Mouse (Mus musculus) monocyte, adult 2 months (primary cell): ENCODE data around the gene Icmt.

Experiments used
- DNase-seq, 2 experiments: peaks; one replicate each; pipeline ENCODE4 v3.0.0; 2022; ENCODE audit warnings: low spot score in 2 of 2, low read depth in 1 of 2

Gene Icmt

DNA sequence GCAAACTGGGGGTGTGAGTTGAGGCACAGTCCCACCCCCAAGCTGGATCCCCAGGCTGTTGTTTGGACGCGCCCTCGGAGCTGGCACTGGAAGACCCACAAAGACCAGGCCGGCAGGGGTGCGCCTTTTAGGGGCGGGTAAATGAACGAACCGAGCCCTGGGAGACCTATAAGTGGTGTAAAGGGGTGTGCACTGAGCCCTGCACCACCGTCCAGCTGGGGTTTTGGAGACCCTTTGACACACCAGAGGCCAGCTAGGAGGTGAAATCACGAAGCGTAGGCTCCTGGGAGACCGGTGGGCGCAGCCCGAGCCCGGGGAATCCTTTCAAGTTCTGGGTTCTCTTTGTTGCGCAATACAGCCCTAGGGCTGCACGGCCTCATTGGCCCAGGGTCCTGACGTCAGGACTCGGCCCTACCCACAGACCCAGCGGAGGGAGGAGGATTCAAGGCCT, 22.3 kb upstream of the Icmt start:
- DNase-seq: no peak

DNA sequence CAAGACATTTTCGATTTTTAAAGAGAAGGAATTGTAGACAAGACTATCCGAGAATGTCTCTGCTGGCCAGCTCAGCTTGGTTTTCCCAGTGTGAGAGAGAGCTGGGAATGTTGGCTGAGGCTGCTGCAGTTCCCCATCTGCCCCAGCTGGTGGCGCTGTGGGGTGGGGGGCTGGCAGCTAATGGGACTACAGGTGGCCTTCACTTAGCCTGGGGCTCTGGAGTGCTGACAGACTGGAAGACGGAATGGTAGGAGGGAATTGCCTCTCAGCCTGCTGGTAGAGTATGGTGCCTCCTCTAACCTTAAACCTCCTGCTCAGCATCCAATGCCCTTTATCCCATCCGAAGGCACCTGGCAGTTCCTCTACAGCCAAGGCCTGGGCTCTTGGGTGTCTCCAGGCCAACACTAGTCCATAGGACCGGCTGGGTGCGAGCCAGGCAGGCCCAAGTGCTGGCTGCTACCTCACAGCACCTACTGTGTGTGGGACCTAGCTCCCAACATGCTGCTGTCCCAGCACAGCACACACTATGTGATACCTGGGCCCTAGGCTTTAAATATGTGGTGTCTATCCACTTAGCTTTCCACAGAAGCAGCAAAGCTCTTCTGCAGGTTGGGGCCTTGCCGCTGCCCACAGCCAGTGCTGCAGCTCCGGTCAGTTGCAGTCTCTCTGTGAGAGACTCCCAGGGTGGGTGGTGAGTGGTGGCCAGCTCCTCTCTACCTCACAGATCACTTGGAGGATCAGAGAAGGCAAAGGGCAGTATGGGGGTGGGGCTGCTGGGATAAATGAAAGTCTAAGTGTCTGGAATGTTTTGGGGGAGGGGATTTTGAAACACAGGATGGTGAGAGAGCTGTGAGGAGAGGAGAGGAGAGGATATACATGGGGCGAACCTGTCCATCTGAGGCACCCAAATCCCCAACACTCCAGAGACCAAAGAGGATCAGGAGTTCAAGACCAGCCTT, 20.4 kb upstream of the Icmt start:
- DNase-seq: no peak

DNA sequence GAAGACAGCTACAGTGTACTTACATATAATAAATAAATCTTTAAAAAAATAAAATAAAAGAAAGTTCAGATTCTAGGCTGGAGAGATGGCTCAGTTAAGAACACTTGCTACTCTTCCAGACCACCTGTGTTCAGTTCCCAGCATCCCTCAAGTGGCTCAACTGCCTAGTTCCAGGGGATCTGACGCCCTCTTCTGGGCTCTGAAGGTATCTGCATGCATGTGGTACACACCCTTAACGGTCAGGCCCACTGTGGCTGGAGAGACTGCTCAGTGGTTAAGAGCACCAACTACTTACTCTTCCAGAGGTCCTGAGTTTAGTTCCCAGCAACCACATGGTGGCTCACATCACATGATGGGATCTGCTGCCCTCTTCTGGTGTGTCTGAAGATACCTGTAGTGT, 19.1 kb upstream of the Icmt start:
- DNase-seq: no peak

DNA sequence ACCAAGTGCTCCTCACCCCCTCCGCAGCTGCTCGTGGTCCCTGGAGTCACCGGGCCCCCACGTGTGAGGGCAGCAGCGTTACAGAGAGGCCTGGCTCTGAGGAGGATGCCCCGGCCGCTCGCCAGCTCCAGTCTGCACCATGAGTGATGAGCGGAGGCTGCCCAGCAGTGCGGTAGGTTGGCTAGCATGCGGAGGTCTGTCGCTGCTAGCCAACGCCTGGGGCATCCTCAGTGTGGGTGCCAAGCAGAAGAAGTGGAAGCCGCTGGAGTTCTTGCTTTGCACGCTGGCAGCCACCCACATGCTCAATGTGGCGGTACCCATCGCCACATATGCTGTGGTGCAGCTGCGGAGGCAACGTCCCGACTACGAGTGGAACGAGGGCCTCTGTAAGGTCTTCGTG, 18.0 kb upstream of the Icmt start:
- DNase-seq: no peak

DNA sequence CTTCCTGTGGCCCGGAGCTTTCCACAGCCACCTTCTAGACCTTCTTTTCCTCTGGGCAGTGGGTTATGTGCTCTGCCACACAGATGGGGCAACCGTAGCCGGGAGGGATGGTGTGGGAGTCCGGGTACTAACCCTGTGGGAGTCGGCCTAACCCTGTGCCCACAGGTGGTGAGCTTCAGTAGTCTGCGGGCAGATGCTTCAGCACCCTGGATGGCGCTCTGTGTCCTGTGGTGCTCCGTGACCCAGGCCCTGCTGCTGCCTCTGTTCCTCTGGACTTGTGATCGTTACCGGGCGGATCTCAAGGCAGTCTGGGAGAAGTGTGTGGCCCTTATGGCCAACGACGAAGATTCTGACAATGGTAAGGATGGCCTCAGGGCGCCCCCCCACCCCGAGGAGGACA, 15.4 kb upstream of the Icmt start:
- no peak for DNase-seq

DNA sequence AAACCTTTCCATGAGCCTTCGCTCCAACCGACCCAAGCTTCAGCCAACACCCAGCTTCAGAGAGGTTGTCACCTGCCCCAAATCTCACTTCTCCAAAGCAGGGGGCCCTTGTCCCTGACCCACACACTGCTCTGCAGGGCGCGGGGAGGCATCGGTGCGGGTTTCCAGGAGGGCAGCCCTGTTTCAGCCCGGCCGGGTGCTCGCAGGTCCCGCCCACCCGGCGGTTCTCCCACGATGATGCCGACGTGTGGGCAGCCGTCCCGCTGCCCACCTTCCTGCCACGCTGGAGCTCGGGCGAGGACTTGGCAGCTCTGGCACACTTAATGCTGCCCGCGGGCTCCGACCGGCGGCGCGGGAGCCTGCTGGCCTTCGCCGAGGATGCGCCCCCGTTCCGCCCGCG, 14.3 kb upstream of the Icmt start:
- DNase-seq: no peak

DNA sequence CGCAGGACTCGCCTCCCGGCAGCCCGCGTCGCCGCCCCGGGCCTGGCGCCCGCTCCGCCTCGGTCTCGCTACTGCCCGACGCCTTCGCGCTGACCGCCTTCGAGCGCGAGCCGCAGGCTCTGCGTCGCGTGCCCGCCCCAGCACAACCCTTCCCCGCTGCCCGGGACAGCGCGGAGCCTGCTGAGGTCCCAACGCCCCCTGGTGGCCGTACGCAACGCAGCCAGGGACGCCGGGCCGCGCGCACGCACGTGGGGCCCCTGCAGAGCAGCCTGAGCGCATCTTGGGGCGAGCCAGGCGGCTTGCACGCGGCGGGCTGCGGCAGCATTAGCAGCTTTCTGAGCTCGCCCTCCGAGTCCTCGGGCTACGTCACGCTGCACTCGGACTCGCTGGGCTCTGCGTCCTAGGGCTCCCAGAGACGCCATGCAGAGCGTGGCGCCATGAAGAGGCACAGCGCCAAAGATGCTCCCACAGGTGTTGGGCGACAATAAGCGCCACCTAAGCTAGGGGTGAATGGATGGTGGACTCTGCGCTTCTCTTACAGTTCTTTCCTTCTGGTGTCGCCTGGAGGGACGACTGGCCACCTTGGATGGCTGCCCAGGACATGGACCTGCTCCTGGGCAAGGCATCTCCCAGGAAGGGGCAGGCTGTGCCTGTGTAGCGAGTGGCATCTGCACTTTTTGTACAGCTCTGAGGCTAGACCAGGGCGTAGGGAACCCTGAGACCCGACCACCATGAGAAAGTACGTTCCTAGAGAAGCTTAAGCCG, 13.7 kb upstream of the Icmt start:
- DNase-seq: peak; percentile 54 to 80

DNA sequence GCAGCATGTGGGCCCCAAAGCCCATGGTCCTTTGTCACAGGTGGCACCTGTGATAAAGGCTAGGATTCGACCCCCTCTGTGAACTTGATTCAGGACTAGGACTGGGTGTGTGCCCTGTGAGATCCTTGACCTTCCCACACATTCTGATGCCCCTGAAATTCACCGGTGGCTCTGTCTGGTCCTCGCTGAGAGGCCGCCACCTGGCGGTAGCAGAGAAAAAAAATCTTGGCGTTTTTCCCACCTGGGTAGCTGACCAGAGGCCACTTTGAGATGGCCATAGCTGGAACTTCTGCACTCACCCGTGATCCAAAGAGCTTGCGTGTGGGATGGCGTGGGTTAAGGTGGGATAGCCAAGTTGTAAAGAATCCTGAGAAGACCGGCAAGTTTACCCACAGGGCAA, 11.5 kb upstream of the Icmt start:
- peak in 1 of 2 experiments; percentile 16 for DNase-seq

DNA sequence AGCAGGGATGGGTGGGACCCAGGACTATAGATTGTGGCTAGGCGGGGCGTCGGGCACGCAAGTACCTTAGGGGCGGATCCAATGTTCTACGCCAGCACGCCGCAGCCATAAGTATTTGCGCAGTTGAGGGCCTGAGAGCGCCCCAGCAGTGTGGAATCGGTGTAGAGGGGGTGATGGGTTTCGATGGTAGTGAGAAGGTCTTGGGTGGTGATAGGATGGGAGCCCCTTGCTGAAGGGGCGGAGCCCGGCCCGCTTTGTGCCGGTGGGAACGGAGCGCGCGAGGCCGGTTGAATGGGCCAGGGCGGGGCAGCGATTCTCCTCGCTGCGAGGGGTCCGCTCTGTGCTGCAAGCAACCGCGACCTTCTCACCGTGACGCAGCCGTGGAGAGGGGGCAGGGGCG, 10.8 kb upstream of the Icmt start:
- DNase-seq: no peak

DNA sequence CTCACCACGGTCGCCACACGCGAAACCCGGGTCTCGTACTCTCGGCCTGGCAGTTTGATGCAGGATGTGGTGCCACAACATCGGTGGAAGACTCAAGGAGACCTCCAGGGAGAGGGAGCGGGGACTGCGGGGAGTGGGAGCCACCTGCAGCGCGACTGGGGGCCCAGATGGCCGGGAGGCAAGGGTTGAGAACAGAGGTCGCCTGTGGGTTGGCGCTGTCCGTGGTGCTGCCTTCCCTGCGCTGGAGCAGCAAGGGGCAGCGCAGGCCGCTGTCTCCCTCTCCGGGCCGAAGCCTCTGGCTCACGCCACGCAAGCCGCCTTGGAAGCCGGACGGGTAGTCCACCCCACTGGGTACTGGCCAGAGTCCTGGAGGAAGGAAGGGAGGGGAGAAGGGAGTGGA, 10.1 kb upstream of the Icmt start:
- DNase-seq: peak in 1 of 2 experiments; percentile 19

DNA sequence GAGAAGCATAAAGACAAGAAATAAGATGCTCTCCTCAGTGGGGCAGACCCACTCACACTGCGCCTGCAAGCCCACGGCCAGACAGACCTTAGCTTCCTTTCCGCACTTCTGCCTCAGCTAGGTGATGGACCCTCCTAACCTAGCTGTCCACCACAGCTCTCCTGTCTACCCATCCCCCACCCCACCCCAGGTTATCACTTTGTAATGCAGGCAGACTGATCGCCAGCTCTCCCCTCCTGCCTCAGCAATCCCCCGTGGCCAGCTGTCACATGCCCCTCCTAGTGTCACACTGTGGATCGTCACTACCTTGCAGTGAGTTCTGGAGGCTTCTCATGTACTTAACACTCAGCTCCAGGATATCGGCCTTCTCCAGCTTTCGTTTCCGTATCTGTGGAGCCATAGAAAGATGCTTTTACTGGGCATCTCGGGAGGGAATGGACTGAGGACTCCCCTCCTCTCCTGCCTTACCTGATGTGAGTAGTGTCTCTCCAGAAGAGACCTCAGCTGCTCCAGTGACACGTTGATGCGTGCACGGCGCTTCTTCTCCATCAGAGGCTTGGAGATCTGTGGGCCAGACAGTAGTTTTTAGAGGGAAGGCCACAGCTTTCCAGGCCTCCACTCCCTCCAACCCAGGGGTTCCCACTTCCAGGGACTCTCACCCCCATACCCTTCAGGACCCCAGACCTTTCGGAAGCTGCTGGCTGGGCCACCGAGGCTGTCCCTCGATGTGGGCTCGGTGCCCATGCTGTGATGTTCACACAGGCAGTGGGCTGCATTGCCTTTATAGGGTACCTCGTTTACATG, 9.5 kb upstream of the Icmt start:
- no peak for DNase-seq

DNA sequence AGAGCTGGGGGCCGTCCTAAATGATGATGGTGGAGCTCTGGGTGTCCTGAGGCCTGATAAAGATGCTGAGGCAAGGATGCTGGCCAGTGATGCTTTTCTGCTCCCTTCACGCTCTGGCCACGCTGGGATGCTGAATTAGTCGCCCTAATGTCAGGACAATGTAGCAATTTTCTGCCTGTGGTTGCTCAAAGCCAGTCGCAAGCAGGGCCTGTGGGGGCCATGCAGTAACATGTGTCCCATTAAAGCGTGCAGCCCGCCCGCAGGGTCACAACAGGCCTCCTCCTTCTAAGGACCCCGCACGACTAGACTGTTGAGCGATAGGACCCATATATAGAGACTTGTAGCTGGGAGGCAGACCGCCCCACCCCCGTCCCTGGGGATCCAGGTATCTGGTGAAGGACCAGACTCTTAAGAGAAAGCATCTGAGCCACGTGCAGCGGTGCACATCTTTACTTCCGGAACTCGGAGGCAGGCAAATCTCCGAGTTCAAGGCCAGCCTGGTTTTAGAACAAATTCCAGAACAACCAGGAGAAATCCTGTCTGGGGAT, 8.6 kb upstream of the Icmt start:
- no peak for DNase-seq

DNA sequence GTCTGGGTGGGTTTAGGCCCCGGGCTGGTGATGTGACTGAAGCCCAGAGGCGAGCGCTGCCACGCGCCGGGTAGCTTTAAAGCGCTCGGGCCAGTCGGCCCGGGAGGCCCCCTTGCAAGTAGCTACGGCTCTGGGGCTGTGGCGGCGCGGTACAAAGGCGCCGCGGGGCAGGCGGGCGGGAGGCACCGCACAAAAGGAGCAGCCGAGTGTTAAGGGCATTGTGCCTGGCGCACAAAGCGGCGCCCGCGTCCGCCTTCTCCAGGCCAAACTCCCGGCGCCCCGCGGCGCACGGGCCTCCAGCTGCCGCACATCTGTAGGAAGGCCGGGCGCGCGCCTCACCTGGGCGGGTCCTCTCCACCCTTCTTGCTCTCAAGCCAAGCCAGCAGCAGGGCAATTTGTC, 6.6 kb upstream of the Icmt start:
- no peak for DNase-seq

DNA sequence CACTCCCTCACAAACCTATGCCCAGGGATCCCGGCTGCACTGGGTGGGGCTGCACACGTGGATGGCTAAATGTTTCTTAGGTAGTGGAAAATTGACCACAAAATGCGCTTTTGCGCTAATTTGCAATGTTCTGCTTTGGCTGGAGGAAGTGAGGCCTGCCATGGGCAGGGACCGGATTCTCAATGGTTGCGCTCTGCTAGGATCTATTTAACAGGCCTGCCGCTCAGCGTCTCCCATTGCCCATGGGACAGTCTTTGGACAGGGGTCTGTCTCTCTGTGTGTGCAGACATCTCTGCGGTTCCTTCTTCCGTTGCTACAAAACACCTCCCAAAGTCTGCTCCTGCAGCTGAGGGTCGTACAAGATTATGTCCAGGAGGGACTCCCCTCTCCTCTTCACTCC, 6.0 kb upstream of the Icmt start:
- no peak for DNase-seq

DNA sequence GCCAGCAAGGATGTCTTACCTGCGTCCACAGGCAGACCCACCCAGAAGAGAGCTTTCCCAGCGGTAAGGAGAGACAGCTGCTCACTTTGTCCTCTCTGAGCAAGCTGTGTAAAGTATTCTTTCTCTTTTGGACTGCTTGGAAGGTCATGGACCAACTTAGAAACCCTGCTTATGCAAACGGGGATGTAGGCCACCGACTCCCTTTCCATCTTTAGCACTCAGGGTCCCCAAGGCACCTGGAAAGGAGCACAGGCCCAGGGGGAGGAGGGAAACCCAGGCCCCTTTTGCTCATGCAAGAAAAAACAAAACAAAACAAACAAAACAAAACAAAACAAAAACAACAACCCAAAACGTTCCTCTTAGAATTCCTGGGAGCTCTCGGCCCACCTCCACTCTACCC, 5.5 kb upstream of the Icmt start, which contains the start of gene Hes3:
TSS of gene Hes3 (minus strand) at position 101 of the 400 bp plus-strand sequence.
- DNase-seq: no peak

DNA sequence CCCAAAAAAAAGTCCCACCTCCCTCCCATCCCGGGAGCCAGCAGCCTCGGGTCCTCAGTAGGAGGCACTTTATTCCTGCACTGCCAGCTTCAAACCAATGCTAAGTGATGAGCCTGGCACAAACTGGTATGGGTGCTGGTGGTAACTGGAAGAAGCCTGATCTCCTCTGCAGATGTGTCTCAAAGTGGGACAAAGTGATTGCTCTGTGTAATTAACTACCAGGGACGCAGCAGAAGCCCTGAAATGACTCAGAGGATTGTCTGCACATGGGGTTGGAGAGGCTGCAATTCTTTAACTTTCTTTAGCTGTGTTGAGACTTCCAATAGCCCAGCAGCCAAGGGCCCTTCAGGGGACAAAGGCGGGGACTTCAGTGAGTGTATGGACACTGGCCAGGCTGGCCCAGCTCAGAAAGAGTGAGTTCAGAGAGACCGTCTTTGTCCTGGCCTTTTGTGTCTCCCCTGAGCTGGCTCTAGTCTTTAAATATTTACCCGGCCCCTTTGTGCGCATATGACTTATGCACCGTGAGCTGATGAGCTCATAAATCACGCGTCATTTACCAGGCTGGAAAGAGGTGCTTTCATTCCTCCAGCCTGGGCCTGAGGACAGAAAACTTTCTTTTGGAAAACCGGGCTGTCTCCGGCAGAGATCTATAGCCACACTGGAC, 4.8 kb upstream of the Icmt start:
- DNase-seq: no peak

DNA sequence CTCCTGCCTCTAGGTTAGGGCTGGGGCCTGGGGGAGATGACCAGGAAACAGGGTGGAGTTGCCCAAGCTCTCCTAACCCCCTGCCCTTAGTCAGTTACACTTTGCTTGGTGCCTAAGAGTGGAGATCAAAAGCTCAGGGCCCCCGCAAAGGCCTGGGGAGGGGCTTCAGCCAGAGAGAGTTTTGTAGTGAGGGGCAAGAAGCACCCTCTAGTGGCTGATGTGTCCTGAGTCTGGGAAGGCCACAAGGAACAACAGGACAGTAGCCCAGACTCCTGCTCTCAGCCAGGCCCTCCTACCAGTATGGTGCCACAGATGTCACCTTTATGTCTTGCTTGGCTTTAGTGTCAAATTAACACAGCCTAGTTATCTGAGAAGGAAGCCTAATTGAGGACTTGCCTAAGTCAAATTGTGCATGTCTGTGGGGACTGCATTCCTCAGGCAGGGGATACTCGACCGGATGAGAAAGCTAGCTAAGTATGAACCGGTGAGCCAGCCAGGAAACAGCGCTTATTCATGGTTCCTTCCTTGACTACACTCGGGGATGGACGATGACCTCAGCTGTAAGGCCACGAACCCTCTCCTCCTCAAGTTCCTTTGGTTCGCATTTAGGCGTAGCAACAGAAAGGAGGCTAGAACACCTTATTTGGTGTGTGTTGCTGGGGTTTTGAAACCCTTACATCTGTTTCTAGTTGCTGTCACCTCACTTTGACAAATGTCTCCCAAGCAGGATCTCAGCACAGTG, 2.7 kb upstream of the Icmt start:
- no peak for DNase-seq

DNA sequence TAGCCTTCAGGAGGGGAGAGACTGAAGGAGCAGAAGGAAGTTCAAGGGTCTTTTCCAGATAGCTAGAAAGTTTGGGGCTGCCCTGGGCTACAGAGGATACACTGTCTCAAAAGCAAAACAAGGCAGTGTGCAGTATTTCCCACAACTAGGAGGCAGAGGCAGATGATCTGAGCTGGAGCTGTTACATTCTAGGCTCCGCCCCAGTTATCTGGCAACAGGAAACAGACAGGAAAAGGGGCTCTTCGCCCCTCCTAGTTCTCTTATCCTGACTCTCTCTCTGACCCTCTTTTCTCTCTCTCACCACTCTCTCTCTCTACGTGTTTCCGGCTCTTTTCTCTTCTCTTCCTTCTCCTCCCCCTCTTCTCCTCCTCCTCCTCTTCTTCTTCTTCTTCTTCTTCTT, 1.1 kb upstream of the Icmt start:
- no peak for DNase-seq

DNA sequence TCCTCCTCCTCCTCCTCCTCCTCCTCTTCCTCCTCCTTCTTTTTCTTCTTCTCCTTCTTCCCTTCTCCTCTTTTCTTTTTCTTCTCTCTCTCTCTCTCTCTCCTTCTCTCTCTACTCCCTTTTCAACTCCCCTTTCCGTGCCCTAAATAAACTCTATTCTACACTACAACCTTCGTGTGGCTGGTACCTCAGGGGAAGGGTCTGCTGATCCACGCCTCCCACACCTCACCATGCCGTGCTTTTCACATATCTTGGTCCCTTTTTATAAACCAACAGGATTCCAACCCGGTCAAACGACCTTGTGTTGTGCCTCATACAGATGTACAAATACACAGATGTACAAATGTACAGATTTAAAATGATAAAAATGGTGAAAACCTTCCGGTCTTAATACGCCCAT, 656 bp upstream of the Icmt start:
- no peak for DNase-seq

DNA sequence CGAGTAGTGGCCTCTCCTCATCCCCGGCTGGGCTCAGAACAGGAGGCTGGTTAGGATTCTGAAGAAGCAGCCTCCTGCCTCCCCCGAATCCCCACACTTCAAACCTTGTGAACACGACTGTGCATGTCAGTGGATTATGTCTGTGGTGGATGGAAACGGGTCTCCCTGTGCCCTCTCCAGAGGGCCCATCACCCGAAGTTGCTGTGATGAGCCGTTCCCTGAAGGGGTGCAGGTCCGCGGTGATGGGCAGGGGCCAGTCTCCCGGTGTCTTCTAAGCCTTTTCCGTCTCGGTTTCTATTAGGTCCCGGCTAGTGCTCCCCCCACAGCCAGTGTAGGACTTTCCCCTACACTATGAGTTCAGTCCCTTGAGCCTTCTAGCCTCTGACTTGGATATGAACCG, 1.8 kb downstream of the Icmt start:
- DNase-seq: no peak
